Mouse (Mus musculus): ENCODE results near the gene Fen1.
"Not testable (repeated sequence)": the region's sequence is repeated elsewhere in the genome, so short reads cannot be mapped to it uniquely, and the experiment has no call there.

Gene Fen1

DNA sequence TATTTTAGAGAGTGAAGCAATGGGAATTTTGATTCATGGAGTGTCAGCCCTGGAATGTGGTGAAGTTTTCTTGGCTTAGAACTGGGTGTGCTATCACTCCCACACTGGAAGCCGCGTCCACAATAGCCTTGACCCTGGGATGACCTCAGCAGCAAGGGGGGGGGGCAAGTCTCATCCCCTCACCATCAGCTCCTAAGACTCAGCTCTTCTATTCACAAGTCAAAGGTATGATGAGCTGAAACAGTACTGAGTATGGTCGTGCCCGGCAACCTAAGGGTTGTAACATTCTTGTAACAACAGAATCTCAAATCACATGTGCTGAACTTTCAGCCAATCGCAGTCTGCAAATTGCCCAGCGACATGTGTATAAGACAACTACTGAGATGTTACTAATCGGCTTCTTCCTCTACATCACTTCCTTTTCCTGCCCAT is 27.0 kb downstream of the Fen1 start:
- DNase-seq (ENCODE audit: low spot score) = no peak

DNA sequence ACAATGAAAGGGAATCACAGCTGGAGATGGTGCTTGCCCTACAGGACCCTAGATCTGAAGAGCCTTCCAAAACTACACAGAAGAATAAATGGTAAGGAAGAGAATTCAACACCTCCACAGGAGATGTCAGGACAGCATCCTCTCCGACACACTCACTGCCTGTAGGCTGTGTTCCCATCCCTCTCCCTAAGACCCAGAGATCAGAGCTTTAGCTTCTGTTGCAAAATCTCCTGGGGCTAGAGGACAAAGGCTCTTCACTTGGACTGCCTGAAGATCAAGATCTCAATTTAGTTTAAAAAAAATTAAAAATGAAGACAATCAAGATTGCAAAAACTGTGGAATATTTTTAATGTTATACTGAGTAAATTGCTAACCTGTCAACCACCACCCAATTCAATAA is 27.5 kb downstream of the Fen1 start:
- DNase-seq (ENCODE audit: low spot score) = no peak

DNA sequence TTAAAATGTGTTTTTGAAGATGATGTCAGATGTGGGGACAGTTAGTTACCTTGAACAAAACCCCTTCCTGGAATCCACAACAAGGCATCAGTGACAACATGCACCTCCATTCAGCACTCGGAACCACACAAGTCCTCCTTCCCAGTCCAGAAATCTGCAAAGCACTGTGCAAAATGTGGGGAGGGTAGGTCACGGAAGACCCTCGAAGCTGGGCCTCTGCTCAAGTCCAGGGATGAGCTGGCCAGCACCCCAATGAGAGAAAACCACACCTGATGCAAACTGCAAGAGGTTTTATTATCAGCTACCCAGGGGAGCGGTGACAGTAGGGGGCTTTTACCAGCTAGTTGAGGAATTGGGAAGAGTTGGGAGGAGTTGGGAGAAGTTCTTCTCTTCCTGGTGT is 29.0 kb downstream of the Fen1 start:
- no peak for DNase-seq (ENCODE audit: low spot score)

DNA sequence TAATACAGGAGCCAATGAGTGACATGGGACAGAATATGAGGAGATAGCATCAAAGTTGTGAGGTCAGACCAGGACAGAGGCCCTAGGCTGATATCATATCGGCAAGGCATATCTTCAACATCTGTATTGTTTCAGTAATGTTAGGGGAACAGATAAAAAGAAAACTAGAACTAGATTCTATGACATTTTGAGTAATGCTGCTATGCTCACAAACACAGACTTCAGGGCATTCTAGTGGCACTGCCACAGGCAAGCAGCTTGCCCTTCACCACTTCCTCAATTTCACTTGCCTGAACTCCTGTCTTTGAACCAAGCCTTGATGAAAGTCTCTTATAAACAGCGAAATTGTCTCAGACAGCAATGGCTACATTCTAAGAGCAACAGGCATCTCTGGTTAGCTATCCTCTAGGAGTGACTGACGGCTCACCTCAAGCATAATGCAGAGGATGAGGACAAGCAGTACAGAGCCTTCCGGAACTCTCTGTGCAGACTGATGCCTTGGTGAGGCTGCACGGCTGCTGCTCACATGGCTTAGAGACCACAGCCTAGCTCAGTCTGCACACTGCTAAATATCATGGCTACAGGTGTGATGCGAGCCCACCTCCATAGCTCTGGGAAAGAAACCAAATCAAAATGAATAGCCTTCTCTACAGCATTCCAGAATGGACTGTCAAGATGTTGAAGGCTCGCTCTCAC is 30.0 kb downstream of the Fen1 start:
- DNase-seq (ENCODE audit: low spot score) = no peak

DNA sequence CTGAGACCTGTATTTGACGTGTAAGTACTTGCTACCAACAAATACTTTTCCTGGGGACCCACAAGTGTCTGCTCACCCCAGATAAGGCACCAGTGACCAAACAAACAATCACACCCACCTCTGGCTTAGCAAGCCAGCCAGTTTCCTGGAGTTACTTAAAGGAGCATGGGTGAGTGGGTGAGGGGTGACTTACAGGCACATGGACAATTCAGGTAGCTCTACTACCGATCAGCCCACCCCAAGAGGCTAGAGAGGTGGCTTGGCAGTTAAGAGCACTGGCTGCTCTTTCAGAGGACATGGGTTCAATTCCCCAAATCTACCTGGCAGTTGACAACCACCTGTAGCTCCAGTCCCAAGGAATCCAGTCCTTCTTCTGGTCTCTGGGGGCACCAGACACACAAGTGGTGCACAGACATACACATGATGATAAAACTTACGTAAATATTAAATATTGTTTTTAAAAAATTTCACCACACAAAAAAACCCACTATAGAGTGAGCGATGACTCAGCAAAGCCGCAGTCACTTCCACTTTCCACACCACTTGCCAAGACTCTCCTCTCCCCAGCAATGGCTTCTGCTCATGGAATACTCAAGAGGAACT is 30.8 kb downstream of the Fen1 start:
- no peak for DNase-seq (ENCODE audit: low spot score)

DNA sequence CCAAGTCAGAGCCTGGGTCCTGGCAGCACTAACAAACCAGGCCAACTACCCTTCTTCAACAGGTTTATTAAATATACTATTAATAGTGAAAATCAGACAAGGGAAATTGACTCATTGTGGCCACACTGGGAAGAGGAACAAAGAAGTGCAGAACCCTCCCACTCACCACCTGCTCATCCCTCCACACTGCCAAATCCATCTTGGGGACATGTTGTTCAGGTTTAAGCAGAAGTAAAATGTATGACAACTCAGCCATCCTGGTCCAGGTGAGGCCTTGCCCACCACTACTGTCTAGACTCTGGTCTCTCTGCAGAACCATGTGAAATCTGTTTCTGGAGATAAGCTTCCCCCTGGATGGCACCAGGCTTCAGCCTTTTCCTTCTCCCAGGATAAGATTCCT is 32.1 kb downstream of the Fen1 start:
- DNase-seq (ENCODE audit: low spot score) = no peak

DNA sequence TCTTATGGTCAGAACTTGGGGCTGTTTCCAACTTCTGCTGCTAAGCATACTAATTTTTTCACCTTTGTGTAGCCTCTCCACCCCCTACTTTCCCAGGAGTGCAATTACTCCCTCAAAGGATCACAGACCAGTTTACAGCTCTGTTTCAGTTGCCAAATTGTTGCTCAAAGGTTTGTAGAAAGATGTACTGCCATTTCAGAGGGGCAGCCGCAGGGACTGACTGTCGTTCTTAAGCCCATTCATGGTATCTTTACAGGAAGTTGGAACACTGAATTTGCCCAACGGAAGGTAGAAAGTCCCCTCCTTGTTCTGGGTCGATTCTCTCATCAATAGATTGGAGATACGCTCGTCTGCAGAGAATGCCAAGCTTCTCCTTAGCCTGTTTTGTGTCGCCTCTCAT is 32.6 kb downstream of the Fen1 start:
- no peak for DNase-seq (ENCODE audit: low spot score)

DNA sequence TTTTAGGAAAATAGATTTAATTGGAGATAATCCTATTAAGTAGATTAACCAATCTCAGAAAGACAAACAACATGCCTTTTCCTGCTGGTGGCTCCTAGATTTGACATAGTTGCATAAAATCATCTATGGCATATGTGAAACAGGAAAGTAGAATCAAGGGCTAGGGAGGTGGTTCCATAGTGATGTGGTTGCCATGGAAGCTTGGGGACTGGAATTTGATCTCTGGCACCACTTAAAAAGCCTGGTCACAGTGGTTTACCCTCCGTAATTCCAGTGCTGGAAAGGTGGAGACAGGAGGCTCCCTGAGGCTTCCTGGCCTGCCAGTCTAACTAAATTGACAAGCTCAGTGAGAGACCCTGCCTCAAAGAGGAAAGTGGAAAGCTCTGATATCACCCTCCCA is 33.5 kb downstream of the Fen1 start:
- no peak for DNase-seq (ENCODE audit: low spot score)

DNA sequence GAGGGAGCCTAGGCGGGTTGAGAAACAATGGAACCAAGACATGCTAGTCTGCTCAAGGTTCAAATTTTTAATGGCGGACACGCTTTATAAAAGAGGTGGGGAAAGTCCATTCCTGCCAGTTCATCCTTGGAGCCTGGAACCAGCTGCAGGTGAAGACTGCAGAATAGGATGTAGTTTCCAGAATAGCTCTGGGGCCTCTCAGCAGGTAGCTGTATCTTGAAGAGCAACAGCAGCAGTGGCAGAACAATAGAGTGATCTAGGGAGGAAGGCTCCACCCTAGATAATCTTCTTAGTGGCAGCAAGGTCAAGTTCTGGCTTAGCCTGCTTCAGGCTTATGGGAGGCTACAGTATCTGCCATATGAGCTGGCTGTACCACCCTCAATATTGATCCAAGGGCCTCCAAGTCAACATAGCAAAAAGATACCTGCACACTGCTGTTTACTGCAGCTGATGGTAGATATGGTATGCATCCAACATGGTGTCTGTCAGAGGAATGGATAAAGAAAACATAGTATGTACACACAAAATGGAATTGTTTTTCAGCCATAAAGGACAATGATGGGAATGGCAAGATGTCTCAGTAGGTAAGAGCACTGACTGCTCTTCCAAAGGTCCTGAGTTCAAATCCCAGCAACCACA is 34.2 kb downstream of the Fen1 start:
- not testable (repeated sequence) for DNase-seq (ENCODE audit: low spot score)

DNA sequence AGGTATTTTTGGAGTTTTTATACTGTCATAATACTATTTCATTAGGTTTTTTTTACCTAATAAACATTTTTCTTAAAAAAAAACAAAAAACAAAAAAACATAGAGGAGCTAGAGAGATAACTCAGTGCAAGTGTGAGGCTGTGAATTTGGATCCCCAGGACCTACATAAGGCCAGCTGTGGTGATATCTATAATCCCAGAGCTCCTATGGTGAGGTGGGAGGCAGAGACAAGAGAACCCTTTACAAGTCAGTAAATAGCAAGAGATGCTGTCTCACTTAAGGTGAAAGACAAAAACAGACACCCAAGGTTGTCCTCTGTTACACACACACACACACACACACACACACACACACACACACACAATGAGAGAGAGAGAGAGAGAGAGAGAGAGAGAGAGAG is 34.8 kb downstream of the Fen1 start:
- DNase-seq (ENCODE audit: low spot score) = no peak

DNA sequence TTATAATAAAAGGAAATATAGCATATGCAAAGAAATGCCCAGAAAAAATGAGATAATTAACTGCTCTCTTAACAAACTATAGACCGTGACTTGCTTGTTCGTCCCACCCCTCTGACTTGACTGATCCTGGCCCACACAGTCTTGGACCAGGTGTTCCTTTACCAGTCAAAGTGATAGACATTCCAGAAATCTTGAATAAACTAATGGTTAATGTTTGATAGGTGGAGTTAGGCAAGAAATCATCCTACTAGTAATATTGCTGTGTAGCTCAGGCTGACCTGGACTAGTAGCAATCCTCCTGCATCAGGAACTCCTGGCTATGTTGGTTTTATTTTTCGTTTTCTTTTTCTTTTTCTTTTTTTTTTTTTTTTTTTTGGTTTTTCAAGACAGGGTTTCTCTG is 35.5 kb downstream of the Fen1 start:
- DNase-seq (ENCODE audit: low spot score) = no peak

DNA sequence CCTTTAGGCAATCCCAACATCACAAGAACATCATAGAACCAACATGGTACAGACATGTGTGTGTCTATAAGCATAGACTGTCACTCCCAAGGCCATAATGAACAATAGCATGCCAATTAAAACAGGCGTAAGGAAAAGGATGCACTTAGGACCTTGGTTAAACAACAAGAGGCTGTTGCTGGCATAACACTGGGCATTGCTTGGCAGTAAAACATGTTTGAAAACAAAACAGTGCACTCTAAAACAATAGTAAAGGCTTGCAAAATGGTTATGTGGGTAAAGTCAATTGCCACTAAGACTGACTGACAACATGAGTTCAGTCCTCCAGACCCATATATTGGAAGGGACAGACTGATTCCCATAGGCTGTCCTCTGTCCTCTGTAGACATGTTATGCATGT is 36.0 kb downstream of the Fen1 start:
- no peak for DNase-seq (ENCODE audit: low spot score)

DNA sequence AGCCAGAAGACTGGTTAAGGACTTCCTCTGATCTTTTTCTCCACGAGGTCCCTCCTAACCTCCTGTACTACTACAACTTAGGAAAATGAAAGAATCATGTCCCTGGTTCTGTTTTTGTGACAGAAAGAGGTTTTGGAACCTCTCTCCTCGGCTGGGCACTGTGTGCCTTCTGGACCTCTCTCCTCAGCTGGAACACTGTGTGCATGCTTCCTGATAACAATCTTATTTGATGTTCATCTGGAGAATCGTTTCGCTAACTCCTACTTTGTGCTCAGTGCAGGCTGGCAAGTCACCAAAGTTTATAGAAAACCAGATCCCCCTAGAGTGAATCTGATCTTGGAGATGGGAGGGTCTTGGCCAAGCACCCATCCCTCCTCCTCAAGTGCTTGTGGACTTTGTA is 36.9 kb downstream of the Fen1 start:
- no peak for DNase-seq (ENCODE audit: low spot score)

DNA sequence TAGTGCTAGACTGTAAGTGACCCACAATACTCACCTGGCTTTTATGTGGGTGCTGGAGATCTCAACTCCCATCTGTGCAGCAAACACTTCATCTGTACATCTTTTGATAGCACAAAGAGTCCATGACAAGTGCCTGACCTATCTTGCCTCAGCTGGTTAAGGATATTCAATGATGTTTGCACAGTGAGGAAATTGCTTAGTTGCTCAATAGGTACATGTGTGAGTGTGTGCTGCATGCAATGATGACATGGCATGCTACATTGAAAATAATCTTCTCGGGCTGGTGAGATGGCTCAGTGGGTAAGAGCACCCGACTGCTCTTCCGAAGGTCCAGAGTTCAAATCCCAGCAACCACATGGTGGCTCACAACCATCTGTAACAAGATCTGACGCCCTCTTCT is 38.0 kb downstream of the Fen1 start:
- not testable (repeated sequence) for DNase-seq (ENCODE audit: low spot score)

DNA sequence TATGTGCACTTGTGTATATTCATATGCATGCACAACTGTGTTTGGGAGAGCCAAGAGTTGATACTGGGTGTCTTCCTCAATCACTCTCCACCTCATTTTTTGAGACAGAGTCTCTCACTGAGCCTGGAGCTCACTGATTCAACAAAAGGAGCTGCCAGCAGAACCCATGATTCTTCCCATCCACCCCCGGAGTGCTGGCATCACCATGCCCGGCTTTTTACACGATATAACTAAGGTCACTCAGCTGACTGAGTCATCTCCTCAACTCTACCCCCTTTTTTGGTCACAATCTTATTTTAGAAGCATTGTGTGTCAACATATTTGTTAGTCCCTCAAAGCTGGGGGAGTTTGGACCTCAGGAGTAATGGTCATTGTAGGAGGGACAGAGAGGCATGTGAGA is 40.1 kb downstream of the Fen1 start:
- no peak for DNase-seq (ENCODE audit: low spot score)

DNA sequence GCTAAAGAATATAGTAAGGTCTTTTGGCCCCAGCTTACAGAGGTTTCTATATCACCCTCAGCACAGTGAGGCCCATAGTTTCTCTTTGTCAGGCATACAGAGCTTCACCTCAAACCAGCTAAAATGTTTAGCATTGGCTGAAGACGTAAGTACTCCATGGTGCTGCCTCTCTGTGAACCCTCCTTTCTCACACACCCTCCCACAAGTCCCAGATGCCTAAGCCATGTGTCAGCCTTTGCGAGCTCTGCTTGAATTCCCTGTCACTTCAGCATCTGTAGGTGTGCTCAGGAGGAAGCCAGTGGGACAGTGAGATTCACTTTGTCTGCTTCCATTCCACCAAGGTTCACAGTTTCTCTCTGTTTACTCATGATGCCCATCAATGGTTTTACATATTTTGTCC is 46.2 kb downstream of the Fen1 start:
- no peak for DNase-seq (ENCODE audit: low spot score)

DNA sequence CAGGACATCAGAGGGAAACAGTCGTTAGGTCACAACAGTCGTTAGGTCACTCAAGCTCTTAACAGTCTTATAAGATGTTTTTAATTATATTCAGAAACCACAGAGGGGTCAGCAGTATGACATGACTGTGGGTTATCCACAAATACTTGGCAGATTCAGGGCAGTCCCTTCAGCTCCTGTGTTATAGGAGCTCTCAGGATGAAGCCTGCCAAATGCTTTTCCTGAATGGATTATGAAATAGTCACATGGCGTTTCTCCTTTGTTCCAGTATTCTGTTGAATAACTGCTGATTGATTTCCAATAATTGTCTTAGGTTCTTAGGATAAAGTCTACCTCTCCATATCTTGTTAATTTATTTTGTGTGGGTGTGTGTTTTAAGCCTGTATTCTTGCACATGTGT is 54.8 kb downstream of the Fen1 start:
- DNase-seq (ENCODE audit: low spot score) = no peak
